Mouse (Mus musculus) kidney, postnatal 4 days (tissue): ENCODE measurements around the gene A530032D15Rik.
A peak's percentile ranks its signal among the peaks of the same experiment; 100 is the strongest.
"Not testable (repeated sequence)": the region's sequence is repeated elsewhere in the genome, so short reads cannot be mapped to it uniquely, and the experiment has no call there.

Source experiments
- DNase-seq, 2 experiments: peaks; one replicate each; pipeline ENCODE4 v3.0.0; 2021; ENCODE audit warnings: mixed read lengths in 2 of 2

The A530032D15Rik gene

DNA sequence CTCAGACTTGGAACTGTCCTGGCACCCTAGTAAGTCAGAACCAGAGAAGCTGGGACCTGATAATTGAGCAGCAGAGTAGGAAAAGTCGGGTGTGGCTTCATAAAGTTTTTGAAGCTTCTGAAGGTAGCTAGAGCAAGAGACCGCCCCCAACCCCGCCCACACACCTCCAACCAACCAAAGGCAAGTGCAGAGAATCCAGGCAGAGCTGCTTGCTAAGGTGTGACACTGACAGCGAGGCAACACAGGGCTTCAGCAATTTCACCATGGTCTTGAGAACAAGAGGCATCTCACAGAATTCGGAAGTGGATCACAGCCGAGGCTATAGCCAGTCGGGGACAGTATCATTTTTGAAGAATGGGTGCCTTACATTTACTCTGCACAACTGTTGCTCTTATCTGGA lies at the start of gene A530032D15Rik:
Gene A530032D15Rik, minus strand, starts transcription at position 101 of the 400 bp plus-strand sequence.
- DNase-seq: not testable (repeated sequence)

DNA sequence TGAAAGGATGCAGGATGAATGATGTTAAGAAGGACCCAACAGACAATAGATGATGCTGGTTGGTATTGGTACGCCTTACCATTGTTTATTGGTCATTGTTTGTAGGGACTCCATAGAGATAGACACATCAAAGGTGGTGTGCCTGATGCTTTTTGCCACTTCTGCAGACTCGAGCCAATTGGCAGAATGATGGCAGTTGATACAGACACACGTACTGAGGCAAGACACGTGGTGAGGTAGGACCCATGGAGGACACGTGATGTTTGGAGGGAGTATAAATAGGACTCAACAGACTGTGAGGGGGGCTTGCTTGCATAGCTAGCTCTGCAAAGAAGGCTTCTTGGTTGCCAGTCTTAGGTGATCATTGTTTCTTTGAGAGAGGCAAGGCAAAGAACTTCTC lies 45.5 kb upstream of the A530032D15Rik start:
- not testable (repeated sequence) for DNase-seq

DNA sequence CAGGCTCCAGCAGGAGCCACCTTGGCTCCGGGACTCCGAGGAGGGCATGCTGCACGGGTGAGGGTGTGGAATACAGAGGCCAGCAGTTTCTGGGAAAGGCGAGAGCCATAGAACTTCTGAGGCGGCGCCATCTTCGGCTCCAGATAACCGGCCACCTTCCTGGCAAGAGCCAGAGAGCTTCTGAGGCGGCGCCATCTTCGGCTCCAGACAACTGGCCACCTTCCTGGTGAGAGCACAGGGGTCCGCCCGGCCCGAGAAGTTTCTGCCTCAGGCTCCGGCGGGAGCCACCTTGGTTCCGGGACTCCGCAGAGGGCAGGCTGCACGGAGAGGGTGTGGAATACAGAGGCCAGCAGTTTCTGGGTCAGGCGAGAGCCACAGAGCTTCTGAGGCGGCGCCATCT lies 24.0 kb upstream of the A530032D15Rik start:
- DNase-seq: not testable (repeated sequence)

DNA sequence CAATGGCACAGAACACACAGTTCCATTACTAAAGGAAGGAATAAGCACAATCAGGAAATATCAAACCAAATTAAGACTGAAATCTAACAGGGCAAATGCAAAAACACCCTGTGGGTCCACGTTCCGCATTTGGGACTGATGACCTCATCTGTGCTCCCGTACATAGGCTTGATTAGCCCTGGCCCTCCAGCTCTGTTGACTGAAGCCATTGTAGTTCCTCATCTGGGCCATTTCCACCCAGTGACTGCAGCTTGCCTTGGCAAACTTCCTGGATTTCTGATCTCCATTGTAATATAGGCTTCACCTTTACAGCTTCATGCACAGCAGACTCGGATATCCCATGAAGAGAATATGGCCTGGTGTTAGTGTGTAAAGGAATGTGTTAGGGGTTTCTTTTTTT lies 12.2 kb upstream of the A530032D15Rik start:
- DNase-seq: not testable (repeated sequence)

DNA sequence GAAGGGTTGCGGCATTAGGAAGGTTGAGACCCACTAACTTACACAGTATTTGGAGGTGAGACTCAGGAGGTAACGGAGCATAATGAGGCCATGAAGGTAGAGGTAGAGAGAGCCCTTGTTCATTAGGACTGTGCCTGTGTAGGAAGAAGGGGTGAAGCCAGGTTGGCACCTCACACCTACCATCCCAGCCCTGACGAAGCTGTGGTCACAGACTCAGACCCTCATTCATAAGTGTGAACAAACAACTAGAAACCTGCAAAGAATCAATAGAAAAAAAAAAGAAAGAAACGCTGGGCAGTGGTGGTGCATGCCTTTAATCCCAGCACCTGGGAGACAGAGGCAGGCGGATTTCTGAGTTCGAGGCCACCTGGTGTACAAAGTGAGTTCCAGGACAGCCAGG lies 8.7 kb upstream of the A530032D15Rik start:
- not testable (repeated sequence) for DNase-seq

DNA sequence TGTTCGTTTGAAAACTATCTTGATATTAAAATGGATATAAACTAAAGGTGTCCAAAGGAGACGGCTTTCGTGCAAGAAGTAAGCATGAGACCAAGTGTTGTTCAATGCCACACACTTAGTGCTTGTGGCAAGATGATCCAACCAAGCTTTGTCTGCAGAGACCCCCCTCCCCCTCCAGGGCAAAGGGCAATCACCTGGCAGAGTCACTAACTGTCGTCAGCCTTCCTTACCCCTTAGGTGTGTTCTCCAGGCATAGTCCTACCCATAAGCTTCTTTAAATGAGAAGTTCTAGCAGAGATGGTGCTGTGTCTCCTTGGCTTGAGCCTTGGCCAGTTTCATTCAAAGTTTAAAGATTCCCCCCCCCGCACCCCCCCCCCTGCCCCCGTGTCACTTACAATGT lies 7.9 kb upstream of the A530032D15Rik start:
- DNase-seq: not testable (repeated sequence)

DNA sequence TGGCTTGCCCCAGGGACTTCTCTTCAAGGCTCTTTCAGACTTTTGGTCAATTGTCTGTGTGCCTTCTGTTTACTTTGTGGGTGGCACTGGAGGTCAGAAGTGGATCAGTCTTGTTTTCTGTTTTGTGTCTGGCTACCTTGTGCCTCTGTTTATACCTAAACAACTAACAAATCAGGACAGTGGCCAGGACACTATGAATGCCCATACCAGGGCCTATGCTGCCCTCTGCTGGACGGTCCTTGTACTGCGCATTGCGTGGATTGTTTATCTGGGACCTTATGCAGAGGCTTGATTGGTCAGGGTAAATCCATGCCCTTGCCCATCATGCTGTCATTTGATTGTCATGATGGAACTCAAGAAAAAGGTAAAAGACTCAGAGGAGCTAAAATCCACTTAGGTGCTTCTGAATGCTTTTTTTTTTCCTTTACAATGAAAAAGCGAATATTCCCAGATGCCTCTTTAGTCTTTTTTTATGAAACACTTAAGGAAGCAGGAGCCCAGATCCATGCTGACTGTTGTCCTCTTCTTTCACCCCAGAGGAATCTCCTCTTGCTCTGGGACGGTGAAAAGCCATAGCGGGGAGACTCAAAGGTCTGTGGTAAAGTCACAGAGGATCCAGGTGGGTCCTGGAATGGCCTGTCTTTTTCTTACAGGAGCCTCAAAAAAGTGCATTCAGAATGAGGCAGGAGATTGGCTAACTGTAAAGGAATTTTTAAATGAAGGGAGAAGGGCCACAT lies 5.2 kb upstream of the A530032D15Rik start:
- DNase-seq: peak; percentile 38 to 51

DNA sequence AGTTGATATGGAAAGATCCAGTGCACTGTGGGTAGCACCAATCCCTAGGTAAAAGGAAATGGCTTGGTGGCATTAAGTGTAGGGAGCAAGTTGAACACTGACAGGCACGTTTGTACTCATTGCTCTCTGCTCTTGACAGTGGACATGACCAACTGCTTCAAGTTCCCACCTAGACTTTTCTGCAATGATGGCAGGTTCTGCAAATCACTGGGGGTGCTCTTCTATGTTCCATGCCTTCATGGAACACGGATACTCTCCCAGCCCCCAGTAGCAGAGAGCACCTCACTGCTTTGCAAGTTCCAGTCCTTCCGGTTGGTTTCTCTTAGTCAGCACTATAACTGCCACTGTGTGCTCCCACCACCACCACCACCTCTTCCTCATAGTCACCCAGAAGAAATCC lies 4.4 kb upstream of the A530032D15Rik start:
- DNase-seq: not testable (repeated sequence)

DNA sequence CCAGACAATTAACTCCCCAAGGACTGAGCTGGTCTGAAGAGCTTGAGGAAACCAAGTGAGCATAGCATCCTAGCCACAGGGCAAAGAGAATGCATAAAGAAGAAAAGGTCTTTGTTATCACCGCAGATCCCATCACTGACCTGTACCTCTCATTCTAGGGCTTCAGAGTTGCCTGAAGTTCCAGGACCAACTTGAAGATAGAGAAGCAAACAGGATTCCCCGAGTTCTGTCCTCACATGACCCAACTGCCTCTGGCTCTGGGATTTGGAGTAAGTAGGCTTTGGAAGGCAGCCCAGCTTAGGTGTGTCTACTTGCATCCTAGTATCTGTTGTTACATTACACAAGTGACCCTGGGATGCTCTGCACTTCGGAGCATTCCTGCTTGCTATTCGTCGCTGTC lies 3.2 kb upstream of the A530032D15Rik start:
- not testable (repeated sequence) for DNase-seq

DNA sequence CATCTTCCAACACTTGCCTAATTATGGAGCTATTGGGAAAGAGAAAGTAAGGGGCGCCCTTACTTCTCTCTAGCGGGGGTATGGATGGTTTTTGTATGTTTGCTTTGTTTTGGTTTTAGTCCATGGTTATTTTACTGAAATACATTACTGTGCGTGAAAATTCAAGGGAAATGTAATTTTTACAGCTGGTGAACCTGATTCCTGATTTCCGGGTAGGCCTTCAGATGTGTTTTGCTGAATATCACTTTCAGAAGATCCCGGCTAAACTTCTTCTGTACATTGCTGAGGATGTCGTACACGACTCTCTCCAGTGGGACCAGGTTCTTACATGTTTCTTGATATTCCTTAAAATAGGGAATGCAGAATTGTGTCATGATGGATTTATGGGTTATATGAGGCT lies 2.6 kb upstream of the A530032D15Rik start:
- DNase-seq: not testable (repeated sequence)

DNA sequence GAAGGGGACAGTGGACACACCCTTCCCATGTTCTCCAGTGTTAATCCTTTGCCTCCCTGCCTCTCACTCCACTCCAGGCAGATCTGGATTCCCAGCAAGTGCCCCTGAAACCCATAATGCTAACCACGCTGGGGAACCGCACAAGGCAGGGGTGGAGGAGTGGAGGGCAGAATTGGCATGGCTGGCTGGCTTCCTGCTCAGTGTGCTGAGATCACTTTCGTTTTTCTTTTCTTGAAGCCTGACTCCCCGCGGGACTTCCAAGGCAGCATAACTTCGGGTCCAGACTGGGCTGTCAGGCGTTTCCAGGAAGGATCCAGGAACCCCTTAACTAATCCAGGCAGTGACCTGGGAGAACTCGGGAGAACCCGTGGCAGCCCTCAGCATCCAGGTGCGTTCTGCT lies 1.9 kb upstream of the A530032D15Rik start:
- peak in 1 of 2 experiments; percentile 19 for DNase-seq

DNA sequence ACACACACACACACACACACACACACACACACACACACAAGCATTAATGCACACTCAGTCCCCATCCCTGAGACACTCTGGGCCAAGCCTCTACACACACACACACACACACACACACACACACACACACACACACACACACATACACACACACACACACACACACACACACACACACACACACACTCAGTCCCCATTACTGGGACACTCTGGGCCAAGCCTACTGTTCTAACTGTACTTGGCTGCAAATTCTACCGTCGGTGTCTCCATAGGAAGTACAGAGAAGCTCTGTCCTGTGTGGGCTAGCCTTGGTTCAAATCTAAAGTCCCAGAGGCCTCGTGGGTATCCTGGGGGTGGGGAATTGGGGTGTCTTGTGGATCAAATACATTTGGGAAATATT lies 1.2 kb upstream of the A530032D15Rik start:
- not testable (repeated sequence) for DNase-seq

DNA sequence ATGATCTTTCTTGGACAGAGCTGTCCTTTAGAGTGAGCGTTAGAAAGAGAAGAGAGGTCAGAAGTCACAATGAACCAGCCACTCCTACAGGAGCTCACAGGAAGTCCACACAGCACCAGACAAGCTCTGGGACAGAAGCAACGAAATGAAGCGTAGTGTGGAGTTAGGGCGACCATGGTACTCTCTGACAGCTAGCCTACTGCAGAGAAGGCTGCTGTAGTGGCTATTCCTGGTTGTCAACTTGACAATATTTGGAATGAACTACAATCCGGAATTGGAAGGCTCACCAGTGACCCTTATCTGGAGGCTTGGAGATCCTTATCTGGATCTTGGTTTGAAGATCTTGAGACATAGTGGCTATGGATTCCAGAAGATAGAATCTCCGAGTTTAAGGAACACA lies 3.6 kb downstream of the A530032D15Rik start:
- DNase-seq: not testable (repeated sequence)

DNA sequence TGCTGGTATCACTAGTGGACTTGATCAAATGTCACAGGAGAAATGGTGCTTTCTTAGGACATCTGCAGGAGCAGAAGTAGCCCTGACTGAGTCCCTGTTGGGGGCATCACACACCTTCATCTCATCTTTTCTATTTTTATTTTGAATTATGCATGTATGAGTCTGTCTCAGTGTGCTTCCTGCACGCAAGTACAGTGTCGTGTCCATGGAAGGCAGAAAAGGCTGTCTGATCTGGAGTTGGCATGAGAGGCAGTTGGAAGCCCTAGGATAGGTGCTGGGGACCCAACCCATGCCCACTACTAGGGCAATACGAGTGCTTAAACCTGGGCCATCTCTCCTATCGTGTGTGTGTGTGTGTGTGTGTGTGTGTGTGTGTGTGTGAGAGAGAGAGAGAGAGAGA lies 4.3 kb downstream of the A530032D15Rik start:
- not testable (repeated sequence) for DNase-seq

DNA sequence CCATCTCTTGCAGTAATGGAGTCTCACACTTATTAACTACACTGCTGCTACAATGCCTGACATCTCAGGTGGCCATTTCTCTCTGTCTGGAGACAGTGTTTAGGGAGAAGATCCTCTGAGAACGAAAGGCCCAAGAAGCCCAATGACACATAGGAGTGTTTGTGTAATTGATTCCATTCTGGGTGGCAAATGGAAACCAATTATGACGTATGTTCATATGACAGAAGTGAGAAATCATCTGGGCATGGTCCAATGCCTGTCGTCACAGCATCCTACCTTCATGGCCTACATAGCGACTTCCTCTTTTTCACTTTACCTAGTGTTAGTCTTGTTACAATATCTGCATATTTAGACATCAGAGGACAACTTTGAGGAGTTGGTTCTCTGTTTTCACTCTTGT lies 7.9 kb downstream of the A530032D15Rik start:
- not testable (repeated sequence) for DNase-seq

DNA sequence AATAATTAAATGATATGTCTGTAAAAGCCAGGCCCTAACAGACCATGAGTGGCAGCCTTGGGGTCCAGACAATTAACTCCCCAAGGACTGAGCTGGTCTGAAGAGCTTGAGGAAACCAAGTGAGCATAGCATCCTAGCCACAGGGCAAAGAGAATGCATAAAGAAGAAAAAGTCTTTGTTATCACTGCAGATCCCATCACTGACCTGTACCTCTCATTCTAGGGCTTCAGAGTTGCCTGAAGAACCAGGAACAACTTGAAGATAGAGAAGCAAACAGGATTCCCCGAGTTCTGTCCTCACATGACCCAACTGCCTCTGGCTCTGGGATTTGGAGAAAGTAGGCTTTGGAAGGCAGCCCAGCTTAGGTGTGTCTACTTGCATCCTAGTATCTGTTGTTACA lies 9.8 kb downstream of the A530032D15Rik start, which contains the start of gene Gm10553:
Gene Gm10553, plus strand, starts transcription at position 301 of the 400 bp plus-strand sequence.
- not testable (repeated sequence) for DNase-seq

DNA sequence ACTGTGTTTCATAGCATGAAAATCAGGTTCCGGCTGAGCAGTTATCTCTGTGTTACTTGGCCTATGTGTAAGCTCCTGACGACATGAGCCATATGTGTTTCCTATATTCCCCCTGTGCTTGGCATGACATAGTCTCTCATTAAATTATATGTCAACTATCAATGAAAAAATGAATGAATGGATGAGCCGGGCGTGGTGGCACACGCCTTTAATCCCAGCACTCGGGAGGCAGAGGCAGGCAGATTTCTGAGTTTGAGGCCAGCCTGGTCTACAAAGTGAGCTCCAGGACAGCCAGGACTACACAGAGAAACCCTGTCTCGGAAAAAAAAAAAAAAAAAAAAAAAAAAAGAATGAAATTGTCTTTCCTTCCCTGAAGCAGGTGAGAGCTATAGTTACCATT lies 10.6 kb downstream of the A530032D15Rik start:
- not testable (repeated sequence) for DNase-seq

DNA sequence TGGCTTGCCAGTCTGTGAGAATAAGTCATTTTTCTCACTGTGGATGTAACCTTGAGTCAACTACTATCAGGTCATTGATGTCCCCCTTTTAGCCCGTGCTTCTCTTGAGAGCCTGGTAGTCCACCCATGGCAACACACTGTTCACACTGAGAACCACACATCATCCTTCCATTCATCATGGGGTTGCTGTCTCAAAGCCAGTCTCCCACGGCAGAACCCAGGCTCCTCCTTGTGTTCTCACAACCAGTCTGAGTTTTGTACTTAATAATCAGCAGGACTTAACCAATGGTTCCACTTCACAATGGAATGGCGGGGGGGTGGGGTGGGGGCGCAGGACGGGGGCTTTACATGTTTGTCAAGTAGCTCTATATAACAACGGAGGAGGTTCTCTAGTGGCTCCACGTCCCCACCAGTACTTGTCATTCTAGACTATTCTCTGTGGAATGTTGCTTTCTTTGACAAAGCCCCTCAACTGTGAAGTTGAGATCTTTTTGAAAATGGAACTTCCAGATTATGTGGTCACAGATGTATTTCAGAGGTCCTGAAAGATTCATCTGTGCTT lies 16.6 kb downstream of the A530032D15Rik start:
- not testable (repeated sequence) for DNase-seq

DNA sequence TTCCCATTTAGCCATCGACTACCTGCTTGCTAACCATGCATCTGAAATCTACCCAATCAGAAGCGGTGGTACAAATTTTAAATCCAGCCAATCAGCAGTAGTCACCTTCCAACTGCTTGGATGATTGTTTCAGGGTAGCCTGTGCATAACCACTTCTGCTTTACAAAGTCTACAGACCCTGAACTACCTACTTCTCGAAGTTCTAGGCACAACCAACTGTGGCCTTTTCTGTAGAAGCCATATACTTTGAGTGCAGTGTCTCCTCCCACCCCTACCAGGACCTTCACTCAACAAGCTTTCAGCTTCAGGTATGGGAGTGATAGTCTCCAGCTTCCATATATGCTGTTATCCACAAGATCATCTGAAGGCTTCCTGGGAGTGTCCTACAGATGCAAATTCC lies 17.5 kb downstream of the A530032D15Rik start:
- not testable (repeated sequence) for DNase-seq

DNA sequence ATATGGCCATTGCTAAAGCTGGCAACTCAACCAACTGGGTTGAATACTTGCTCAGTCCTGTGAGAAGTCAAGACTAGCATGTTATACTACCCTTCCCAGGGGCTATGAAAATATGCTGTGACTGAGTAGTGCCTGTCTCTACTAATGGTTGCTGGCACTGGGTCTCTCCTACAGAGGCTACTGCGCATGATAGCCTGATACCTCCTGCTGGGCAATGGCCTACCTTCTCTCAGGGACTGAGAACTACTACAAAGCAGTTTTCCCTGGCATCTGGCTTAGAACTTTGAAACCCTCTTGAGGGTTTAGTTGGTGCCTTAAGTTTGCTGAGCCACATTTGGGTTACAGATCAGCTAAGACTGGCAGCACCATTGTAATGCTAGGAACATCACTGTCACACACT lies 23.4 kb downstream of the A530032D15Rik start:
- not testable (repeated sequence) for DNase-seq

DNA sequence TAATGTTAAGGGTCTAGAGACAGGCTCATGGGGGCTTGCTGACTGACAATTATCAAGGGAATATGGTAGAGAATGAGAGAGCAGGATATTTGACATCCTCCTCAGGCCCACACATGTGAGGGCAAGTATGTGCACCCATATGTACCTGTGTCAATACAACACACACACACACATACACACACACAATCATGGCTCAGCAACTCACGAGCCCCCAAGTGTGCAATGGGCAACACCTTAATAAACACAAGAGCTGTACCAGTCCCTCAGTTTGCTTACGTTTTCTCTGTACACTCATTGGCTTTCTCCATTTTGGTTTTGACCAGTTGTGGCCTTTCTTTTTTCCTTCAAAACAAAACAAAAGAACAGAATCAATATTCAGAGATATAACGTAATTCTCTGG lies 24.9 kb downstream of the A530032D15Rik start:
- not testable (repeated sequence) for DNase-seq

DNA sequence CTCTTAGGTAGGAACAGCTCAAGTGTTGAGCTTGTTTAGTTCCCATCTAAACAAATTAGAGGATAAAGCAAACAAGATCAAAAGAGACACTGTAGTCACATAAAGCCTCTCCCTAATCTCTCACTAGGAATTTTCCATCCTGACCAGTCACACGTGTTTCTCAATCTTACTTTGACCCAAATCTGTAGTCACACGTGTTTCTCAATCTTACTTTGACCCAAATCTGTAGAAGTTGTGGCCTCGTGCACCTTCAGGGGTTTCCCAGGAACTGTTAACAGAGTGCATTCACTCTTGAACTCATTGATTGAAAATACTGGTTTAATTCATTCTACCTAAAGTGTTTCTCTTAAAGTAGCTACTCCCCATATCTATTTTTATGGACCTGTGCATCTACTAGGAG lies 36.6 kb downstream of the A530032D15Rik start:
- DNase-seq: not testable (repeated sequence)

DNA sequence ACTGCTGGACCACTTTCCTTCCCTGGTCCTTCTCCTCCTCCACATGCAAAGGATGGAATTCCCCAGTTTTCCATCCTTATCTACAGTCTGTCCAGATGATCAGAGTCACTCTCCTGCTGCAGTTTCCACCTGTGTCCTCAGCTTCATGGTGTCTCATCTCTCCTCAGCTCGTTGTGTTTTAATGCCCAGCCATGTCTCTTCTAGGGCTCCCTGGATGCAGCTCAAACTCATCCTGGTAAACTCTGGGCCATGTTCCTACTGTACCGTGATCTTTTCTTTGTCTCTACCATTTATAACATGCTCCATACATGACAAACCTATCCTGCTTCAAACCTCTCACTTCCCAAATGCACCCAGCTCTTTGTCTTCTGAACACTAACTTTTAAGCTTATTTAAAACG lies 38.0 kb downstream of the A530032D15Rik start:
- not testable (repeated sequence) for DNase-seq

DNA sequence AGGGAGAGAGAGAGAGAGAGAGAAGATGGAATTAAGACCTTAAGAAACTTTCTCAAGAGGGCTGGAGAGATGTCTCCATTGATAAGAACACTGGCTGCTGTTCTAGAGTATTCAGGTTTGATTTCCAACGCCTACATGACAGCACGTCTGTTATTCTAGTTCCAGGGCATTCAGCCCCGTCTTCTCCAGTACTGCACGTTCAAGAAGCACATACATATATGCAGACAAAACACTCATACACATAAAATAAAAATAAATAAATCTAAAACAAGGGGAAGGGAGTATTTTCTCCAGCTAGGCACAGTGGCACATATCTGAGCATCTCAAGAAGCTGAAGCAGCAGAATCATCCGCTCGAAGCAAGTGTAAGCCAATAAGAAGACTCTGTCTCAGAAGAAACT lies 73.9 kb downstream of the A530032D15Rik start:
- DNase-seq: not testable (repeated sequence)
